Mouse (Mus musculus): ENCODE measurements around the gene Cyba.
A peak's percentile ranks its signal among the peaks of the same experiment; 100 is the strongest.

Gene Cyba

DNA sequence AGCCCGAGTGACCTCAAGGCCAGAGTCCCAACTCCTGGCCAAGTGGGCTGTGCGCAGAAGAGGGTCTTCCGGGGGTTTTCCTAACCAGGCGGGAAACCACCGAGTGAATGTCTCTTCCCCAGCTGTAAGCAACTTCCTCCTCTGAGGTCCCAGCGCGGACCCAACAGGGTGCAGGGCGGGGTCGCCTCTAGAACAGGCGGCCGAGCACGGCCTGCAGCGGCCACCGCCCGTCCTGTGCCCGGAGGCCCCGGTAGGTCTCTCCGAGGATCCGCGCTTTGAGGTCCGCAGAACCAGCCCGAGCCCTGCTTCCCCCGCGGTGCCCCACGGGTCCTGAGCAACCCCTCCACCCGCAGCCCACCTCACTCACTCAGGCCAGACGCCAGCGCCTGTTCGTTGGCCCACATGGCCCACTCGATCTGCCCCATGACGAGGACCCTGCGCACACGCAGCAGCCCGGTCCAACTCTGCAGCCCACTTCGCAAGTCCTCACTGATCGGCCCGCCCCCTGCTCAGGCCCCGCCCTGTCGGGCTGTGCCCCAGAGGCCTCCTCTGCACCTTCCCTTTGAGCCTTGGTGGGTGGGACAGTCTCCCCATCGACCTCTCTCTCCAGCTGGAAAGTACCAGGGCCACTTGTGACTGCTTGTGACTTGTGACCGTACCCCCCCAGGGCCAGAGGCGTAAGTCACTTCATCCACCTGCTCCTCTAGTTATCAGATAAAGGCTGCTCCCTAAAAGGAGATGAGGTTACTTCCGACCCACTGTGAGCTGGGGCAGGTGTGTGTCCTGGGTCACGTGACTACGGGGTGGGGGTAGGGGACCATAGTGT, at the start of gene Cyba:
Gene Cyba, minus strand, starts transcription at position 488 of the 826 bp plus-strand sequence.
- no peak for DNase-seq (ENCODE audit: low spot score)

DNA sequence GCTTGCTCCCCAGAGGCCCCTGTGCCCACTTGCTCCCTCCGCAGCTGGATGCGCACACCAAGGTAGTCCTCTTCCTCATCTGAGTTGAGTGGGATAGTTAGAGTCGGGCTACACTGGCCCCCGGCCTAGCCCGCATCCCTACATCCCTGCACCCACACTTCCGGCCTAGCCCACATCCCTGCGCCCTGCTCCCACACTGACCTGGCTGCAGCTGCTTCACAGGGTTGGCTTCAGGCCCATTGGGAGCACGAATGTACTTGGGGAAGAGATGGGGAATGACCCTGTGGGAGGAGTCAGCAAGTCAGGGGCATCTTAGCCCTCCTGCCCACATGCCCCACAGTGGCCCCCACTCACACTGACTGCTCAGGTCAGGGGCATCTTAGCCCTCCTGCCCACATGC, 49.7 kb upstream of the Cyba start:
- DNase-seq (ENCODE audit: low spot score), result no peak

DNA sequence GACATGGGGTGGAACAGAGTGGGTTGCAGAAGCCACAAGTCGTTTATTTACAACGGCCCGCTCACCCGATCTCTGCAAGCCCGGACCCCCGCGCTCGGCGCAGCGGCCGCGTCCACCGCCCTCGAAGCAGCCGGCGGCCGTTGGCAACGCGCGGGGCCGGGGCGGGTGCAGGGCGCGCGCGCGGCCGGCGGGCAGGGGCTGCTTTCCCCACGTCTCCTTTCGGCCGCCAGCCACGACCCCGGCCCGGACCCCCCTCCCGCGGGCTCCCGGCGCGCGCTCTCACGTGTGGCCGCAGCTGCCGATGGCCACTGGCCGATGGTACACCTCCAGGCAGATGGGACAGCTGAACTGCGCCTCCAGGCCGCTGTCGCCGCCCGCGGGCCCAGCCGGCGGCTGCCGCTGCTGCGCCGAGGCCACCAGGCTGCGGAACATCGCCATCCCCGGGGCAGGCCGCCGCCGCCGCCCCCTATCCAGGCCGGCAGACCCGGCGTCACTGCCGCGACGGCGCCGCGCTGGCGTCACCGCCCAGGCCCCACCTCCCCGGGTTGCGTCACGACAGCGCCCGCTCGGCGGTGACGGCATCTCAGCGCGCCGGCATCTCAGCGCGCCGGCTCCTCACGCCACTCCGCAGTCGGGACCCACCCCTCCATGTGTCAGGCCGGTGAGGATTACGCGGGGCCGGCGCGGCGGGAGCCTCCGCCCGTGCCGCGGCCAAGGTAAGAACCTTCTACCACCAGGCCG, 43.0 kb upstream of the Cyba start, which contains the start of the genes Rnf166 and Ctu2:
Gene Rnf166, minus strand, starts transcription at position 485 of the 741 bp plus-strand sequence.
Gene Ctu2, plus strand, starts transcription at position 564 of the 741 bp plus-strand sequence.
- peak; percentile 98 for DNase-seq (ENCODE audit: low spot score)

DNA sequence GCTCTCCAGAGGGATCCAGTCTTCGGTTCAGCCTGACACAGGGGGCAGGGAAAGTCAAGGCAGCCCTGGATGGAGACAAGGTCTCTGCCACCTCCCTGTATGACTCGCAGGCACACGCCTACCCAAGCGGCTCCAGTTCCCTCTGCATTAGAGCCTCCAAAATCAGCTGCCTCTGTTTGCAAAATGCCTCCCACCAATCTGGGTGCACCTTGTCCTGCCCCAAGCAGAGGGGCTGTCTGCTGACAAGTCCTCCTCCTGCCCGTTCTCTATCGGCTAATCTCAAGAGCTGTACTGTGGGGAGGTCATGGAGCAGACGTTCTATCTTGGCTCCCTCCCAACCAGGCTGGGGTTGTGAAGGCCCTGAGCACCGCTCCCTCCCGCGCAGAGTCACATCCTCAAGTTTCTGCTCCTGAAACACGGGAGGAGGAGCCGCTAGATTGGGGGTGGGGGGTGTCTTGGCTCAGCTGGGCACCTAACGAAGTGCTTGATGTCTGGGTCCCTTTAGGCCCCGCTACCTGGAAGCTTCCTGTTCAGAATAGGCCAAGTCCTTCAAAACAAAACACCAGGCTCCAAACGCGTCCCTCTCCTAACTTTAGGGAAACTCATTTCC, 42.3 kb upstream of the Cyba start:
- peak; percentile 83 for DNase-seq (ENCODE audit: low spot score)

DNA sequence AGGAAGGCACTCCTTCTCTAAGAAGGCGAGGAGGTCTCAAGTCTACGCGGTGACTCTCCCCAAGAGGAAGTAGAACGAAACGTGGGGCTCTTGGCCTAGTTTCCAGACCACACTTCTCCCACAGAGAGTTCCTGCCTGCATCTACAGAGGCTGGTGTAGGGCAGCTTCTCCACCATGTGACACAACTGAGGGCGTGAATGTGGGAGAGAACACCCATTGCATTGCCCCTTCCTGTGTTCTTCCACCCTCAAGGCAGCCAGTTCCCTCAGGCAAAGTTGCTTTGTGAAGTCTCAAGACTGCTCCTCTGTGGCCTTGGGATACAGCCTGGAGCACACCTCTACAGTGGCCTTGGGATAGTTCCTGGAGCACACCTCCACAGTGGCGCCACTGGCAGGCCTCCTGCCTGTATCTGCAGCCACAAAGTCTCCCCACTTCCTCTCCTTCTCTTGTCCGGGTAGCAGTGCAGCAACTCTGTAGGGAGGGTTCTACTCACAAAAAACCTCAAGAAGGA, 41.2 kb upstream of the Cyba start:
- no peak for DNase-seq (ENCODE audit: low spot score)

DNA sequence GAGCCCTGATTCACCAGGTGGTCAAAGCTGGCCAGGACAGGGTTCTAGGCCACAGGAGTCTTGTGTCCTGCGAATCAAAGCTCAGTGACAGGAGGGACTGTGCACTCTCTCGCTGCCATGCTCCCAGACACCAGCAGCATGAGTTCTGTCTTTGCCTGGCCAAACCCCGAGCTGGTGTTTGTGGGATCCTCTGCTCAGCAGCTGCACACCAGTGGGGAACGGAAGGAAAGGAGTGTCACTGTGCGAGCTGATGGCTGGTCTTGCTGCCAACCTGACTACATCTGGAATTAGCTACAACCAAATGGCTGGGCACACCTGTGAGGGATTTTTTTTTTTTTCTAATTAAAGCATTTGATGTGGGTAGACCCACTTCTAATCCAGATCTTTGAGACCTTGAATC, 38.0 kb upstream of the Cyba start:
- DNase-seq (ENCODE audit: low spot score), result no peak

DNA sequence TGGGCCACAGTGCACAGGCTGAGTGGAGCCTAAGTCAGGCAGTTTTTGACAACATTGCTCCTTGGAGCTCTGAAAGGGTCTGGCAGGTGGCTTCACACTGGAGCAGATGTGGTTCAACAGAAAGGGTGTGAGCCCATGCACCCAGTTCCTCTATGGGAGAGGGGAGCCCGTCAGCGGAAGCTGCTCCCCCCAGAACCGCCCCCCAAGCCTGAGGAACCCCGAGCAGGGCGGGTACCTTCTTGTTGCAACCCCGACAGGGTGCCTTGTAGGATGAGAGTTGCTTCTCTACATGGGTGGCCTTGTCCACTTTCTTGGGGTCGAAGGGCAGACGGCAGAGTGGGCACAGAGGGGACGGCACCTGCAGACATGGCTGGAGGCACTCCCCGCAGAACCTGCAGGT, 37.2 kb upstream of the Cyba start:
- DNase-seq (ENCODE audit: low spot score), result no peak

DNA sequence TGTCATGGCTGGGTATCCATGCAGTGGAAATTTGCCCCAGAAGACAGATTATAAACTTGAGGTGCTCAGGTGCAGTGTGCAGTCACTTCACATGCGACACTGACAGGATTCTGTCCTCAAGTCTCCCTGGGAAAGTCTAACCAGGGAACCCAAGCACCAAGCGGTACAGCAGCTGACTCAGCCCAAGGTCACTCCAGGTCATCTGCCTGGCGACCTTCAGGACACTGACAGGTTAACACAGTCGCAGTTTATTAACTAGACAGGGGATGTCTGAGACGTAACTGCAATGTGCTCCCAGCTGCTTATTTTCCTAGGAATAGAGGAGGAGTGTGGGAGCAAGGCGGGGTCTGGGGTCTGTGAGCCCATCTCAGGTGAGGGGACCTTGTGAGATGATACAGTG, 36.7 kb upstream of the Cyba start:
- DNase-seq (ENCODE audit: low spot score), result no peak

DNA sequence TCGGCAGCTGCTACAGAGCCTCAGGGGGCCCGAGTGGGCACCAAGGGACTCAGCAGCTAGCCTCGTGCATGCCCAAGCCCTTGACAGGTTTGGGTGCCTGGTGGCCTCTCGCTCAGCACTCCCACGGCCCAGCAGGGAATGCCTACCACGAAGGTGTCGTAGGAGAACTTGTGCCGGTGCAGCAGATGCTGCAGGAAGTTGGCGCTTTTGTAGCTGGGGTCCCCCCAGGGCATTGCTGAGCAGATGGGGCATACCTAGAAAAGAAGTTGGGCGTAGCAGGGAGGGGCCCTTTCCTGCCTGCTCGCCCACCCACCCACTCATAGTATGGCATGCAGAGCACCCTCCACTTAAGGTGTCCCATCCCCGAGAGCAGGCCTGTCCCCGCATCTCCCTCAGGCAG, 35.1 kb upstream of the Cyba start:
- DNase-seq (ENCODE audit: low spot score), result no peak

DNA sequence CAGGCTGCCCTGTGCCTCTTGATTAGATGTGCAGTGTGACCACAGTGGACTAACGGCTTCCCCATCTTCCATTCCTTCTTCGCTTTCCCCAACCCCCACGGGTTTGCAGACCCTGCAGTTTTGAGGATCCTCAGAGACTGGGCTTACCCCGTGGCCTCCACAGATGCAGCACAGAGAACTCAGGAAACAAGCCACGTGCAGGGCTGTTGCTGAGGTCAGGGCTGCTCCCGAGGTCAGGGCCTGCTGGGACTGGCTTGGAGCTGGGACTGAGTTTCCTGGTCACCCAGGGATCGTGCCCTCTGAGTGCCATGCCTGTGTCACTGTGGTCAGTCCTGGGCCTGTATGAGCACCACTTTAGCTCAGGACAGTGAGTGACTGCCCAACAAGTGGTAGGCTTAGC, 32.3 kb upstream of the Cyba start:
- DNase-seq (ENCODE audit: low spot score), result no peak

DNA sequence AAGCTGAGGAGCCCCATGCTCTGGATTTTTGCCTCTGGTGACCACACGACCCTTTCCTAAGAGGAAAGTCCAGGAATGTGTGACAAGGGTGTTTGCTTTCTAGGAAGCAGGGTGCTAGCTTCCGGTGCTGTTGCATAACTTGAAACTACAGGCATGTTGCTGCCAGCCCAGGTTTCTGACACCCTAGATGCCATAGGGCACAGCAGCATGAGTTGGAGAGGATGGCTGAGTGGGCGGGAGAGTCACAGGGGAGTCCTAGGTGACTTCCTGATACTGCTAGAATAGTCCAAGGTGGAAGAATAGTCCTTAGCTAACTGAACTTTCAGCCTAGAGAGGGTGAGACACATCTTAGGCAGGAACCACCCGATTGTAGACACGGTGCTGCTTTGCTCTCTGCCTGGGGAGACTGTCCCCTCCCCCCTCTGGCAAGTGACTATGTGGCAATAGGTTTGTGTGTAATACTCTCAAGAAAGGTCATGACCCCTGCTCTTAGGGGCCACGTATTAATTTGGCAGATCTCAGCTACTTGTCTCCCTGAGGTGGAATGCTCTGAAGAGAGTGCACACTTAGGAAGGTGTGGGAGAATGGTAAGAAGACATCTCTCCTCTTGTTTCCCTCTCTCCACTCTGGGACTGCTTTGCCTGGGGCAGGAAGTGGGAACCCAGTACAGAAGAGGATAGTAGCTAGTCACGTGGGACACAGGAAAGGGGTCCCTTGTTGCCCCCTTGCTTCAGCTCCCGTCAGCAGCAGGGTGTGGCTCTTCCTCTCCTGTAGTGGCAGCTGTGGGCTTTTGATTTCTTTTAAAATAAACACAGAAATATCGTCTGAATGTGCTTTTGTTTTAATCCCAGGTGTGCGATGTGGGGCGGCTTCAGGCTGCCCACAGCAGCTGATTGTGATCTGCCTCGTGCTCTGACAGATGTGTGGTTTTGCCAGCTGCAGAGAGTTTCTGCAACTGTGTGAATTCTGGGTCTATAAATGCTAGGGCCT, 31.2 kb upstream of the Cyba start:
- no peak for DNase-seq (ENCODE audit: low spot score)

DNA sequence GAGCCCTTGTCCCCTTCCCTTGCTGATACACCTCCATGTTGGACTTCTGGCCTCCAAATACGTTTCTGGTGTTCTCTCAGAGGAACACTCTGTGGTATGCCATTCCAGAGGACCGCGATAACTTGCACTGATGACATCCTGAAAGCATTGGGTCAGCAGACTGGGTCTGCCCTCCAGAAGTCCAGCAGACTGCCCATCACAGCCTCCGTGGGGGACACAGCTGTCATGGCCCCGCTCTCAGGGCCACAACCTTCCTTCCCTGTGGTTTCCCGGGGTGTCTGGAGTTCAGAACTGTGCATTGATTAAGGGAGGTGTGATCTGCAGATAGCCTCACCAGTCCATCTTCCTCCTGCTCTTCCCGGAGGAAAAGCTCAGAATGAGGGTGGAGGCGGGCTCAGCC, 29.8 kb upstream of the Cyba start:
- DNase-seq (ENCODE audit: low spot score), result no peak

DNA sequence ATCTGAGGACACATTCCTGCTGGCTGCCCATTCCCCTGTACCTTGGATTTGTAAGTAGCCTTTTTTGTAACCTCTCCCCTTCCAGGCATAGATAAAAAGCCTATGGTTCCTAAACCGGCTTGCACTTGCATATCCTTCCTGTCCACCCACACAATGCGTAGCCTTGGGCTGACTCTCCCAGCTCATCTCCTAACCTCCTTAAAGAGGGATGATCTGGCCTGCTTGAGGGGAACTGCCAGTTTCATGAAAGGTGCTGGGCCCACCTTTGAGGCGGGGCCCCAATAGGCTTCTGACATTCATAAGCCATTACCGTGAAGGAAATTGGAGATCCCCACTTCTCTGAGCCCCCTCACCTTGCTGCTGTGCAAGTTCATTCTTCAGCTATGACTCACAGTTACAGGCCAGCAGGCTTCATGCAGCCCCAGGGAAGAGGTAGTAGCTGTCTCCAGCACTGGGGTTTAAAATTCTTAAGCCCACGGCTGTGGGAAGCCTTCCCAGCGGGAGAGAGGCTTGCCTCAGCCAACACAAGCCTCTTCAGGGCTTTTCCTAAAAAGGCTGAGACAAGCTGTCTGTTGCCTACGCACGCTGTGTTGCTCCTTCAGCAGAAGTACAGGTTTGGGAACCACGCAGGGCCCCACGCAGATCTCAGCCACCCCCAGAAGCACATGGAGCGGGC, 28.9 kb upstream of the Cyba start:
- no peak for DNase-seq (ENCODE audit: low spot score)

DNA sequence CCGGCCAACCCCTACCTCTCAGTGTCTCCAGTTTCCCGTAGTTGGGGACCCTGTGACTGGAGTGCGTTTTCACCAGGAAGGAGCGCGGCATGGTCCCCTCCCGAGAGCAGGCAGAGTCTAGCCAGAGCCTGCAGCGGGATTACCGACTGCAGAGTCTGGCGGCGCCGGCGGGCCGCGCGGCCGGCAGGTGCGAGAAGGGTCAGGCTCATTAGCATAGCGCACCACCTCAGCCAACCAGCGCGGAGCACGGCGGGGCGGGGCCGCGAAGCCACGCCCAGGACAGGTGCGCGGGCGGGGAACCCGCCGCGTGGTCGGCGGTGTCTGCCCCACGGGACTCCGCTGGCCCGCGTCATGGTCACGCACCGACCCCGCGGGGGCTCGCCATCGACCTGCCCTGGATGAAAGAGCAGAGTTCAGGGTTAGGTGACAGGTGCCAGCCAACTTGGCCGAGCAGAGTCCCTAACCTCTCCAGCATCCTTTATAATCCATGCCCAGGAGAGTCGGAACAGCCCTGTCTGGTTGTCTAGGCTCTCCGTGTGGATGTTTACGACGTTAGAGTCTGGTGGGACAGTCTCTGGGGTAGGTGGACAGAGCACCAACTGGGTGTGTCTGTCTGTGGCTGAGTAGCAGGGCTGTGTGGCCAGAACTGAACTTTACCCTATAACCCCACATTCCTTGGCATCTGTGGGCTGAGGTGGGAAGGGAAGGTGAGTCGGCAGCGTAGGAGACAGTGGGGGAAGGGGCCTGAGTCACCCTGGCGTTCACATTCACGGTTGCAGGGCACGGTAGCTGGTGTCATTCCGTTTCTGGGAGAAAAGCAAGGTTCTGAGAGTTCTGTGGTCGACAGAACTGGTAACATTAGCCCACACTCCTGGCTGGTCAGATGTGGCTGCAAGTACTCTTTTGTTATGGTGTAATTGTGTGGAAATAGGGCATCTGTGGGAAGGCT, 28.1 kb upstream of the Cyba start, which contains the start of gene Snai3:
Gene Snai3, minus strand, starts transcription at position 210 of the 949 bp plus-strand sequence.
- DNase-seq (ENCODE audit: low spot score), result peak; percentile 82

DNA sequence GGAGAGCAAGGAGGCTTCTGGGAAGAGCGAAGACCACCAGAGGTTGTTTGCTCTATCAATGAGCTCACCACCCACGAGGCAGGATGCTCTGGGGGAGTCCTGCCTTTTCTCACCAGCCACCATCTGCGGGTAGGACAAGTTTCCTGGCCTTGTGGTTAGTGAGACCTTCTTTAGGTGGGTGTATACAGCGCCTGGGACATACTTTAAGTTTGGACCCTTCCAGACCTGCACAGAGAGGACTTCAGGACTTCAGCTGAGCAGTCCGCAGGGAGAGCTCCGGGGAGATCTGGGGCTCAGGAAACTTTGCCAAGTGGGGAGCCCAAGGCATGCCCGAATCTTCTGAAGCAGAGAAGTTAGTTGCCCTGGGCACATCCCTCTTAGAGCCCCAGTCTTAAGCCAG, 27.3 kb upstream of the Cyba start:
- no peak for DNase-seq (ENCODE audit: low spot score)

DNA sequence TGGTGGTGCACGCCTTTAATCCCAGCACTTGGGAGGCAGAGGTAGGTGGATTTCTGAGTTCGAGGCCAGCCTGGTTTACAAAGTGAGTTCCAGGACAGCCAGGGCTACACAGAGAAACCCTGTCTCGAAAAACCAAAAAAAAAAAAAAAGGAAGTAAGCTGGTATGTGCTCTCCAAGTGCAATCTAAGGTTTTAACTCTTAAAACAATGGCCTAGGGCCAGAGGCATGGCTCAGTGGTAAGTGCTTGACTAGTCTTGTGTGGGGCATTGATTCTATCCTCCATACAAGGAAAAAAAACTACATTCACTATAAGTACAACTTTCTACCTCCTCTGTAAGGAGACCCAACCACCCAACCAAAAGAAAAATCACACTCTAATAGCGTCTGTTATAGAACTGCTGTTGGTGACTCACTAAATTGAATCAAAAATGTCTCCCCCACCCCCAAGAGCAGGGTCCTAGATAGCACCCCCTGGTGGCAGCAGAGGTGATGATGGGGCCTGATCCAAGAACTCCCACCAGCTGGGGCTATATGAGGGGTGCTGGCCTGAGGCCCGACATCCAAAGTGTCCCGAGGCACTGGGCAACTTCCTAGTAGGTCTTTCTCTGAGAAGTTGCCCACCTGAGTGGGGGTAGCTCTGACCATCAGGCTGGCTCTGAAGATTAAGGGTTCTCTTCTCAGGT, 26.6 kb upstream of the Cyba start:
- peak; percentile 66 for DNase-seq (ENCODE audit: low spot score)

DNA sequence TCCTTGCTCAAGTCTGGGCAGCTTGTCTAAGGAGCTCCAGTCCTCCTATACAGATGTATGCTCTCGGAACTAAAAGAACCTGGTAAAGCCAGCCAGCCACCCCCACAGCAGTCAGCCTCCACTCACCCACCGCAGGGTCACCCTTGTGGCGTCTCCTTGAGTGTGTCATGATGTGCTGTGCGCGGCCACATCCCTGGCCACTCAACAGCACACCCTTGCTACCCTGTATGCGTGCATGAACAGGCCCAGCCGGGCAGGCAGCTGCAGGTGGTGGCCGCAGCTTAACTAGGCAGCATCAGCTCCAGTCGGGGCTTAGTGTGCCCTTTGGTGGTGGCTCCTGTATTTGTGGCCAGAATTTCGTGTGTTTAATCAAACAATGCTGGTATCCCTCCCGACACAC, 24.4 kb upstream of the Cyba start:
- no peak for DNase-seq (ENCODE audit: low spot score)

DNA sequence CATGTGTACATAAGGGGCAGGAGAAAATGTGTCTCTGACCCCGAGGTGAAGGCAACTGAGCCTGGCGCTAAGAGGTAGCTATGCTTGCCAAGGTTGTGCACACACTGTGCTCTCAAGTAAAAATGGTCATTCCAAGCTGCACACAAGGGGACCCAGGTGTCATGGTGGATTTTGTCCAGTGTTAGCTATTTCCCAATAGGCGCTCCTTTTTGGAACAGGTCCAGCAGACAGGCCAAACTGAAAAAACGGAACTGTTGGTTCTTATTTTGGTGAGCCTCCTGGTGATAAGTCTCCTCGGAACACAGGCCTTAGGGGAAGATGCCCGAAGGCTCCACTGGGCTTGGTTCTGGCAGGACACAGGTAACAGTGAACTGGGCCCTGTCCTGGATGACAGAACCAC, 21.7 kb upstream of the Cyba start:
- DNase-seq (ENCODE audit: low spot score), result no peak

DNA sequence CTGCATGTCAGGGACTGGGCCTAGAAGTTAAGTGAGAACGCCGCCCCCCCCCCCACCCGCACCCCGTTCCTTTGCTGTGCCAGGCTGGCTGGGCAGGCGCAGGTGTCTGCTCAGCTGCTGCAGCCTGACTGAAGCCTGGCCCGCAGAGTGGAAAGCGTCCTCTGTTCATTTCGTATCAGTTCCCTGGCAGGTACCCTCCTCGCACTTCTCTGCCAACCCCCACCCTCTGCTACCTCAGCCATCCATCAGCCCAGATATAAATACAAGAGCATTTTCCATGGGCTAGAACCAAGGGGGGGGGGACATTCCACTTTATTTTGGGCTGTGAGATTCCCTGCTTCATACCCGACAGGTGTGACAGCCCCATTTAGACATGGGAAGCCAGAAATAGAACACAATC, 19.4 kb upstream of the Cyba start:
- DNase-seq (ENCODE audit: low spot score), result no peak
